Mouse (Mus musculus) lung, postnatal 0 days (tissue): Measurements from ENCODE around the gene Arhgap21. TPM values are rescaled to one million over a fixed set of nuclear protein-coding genes. Genes with fewer than 3 reads are reported as not detected.
A peak's percentile ranks its signal among the peaks of the same experiment; 100 is the strongest.

Experiments
- ATAC-seq: fragments of 200-750 bp; cut with Nextera tagmentation; 2 replicates; pipeline ENCODE4 v1.8.0; 2017; ENCODE audit warnings: moderate library complexity
- DNase-seq: peaks from one replicate; pipeline ENCODE4 v3.0.0-alpha.2; 2016; ENCODE audit warnings: low spot score
- H3K27ac ChIP-seq: fragments of 300-500 bp; sonication (generic); 2 replicates; pipeline ENCODE4 v1.5.1; 2014; ENCODE audit warnings: antibody characterized with exemption, mild to moderate bottlenecking, low read length, mixed read lengths
- H3K27me3 ChIP-seq: fragments of 300-500 bp; sonication (generic); replicated peaks from 2 replicates; pipeline ENCODE4 v1.6.1; 2014; ENCODE audit warnings: low read length, mixed read lengths; ENCODE audit not compliant: insufficient read depth
- H3K36me3 ChIP-seq: fragments of 300-500 bp; sonication (generic); 2 replicates; pipeline ENCODE4 v1.6.1; 2014; ENCODE audit warnings: low read length, mixed read lengths; ENCODE audit not compliant: insufficient read depth
- H3K4me1 ChIP-seq: fragments of 300-500 bp; sonication (generic); 2 replicates; pipeline ENCODE4 v1.6.1; 2014; ENCODE audit warnings: antibody characterized with exemption, low read depth, low read length, mixed read lengths; ENCODE audit not compliant: insufficient read depth
- H3K4me2 ChIP-seq: fragments of 300-500 bp; sonication (generic); replicated peaks from 2 replicates; pipeline ENCODE4 v1.6.1; 2014; ENCODE audit warnings: low read depth, mild to moderate bottlenecking, low read length, moderate library complexity, mixed read lengths
- H3K4me3 ChIP-seq: fragments of 300-500 bp; sonication (generic); 2 replicates; pipeline ENCODE4 v1.5.1; 2014; ENCODE audit warnings: low read depth, low read length
- H3K9ac ChIP-seq: fragments of 300-500 bp; sonication (generic); replicated peaks from 2 replicates; pipeline ENCODE4 v1.6.1; 2014; ENCODE audit warnings: low read depth, mild to moderate bottlenecking
- H3K9me3 ChIP-seq: fragments of 300-500 bp; sonication (generic); 2 replicates; pipeline ENCODE4 v1.6.1; 2016; ENCODE audit warnings: low read length, mixed read lengths
- CTCF ChIP-seq: IDR thresholded peaks from 2 replicates; pipeline ENCODE4 v1.5.1; 2016; ENCODE audit warnings: antibody characterized with exemption, mild to moderate bottlenecking
- EP300 ChIP-seq: IDR thresholded peaks from 2 replicates; pipeline ENCODE4 v1.6.1; 2016; ENCODE audit warnings: antibody characterized with exemption, mild to moderate bottlenecking, control low read depth
- WGBS: fragments of 180-500 bp; shearing (Covaris S2); extraction: QIAGEN DNeasy Blood & Tissue Kit; methylation state at CpG from one replicate; pipeline ENCODE4 v1.1.7; 2014; 5-methylcytosine and 5-hydroxymethylcytosine counted together
- polyA plus RNA-seq: library from polyadenylated mRNA; unstranded; fragments of >200 nt; fragmentation: Nextera tagmentation; extraction: Ambion mirVana; gene quantifications from 2 replicates; pipeline ENCODE4 v1.2.1, GENCODE M21; 2015

Arhgap21 gene
- polyA plus RNA-seq, 1 experiment from 2014 or later, result 9.9 TPM

DNA sequence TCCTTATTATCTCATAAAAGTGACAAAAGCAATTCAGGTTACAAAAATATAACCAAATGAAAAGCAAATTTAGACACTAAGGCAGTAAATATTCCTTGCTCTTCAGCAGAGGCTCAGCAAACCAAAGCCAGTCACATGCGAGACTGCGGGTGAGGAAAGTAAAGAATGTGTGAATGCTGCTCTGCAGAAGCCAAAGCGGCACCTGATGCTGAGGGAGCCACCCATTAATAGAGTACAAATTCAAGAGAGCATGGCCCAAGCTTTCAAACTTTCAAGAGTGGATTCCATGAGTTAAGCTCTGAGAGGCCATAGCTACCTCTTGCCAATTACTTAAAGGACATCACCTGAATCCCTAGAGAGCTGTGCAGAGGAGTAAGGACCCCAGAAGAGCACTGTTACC lies 61.4 kb downstream of the Arhgap21 start:
- no peaks in the 10 kb centered on the region for H3K36me3 ChIP-seq
- H3K4me1 ChIP-seq, result peaks cover 3% of the 10 kb centered on the region; the same call in 1 of the 2 replicates
- DNase-seq, result peak; percentile 43
- H3K27me3 ChIP-seq, result no peaks in the 10 kb centered on the region
- no peak overlapping the region for H3K4me3 ChIP-seq
- 77% methylated on average over 3 of the region's 3 CpGs for WGBS
- ATAC-seq, result peak; percentile 33
- no peak overlapping the region for H3K27ac ChIP-seq
- no peaks in the 10 kb centered on the region for H3K9me3 ChIP-seq
- no peak for TF ChIP-seq EP300
- no peak for TF ChIP-seq CTCF
- no peak overlapping the region for H3K9ac ChIP-seq
- no peak overlapping the region for H3K4me2 ChIP-seq

DNA sequence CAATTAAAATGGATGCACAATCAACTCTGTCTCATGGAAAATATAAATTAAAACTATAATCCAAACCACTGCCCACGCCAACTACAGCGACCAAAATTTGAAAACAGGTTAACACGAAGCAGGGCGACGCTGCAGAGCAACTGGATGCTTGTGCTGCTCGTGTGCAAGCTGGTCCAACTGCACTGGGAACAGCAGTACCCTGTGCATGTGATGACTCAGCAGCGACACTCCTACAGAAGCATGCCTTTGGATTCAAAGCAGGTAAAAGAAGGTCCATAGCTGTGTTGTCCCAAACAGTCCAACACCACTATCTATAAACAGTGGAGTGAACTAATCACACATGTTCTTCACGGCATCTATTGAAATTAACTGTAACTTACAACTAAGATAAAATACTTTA lies 63.3 kb downstream of the Arhgap21 start:
- no peak for ATAC-seq

DNA sequence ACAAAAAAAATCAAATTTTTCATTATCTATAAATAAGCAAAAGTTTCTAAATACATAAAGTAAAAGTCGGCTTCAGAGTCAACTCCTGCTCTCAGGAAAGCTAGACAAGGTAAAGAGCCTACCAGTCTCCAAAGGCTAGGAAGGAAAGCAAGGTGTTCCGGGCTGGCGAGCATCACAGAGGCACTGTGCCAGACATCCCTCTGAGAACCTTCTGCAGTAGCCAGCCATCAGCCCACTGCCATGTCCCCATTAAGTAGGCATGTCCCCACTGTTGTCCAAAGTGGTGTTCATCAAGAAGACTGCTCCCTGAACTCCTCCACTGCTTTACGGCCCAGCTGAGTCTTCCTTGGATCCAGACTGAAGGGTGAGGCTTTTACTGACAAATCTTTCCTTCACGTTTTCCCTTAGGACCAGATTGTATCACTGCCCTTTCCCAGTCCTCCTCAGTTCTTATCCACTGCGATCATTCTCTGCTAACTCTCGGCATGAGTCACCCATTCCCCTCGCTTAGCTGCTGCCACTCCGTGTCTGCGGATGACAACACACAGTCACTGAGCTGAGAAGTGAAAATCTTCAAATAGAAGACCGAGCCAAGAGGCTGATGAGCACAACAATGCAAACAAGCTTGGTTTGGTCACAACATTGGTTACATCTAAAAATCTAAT lies 65.6 kb downstream of the Arhgap21 start:
- no peak overlapping the region for H3K27ac ChIP-seq
- H3K27me3 ChIP-seq, result no peaks in the 10 kb centered on the region
- 76% methylated on average over 11 of the region's 11 CpGs for WGBS
- no peak overlapping the region for H3K4me2 ChIP-seq
- H3K4me3 ChIP-seq, result no peak overlapping the region
- H3K9ac ChIP-seq, result no peak overlapping the region
- TF ChIP-seq CTCF (no peak), EP300 (no peak)
- H3K36me3 ChIP-seq, result no peaks in the 10 kb centered on the region
- ATAC-seq, result no peak
- H3K4me1 ChIP-seq, result no peaks in the 10 kb centered on the region
- no peaks in the 10 kb centered on the region for H3K9me3 ChIP-seq
- DNase-seq, result no peak

More for the DNA sequence above, 63.3 kb downstream of the Arhgap21 start:
- Histone ChIP-seq H3K27me3 (no peaks in the 10 kb centered on the region), H3K4me2 (no peak overlapping the region), H3K4me3 (no peak overlapping the region), H3K27ac (no peak overlapping the region), H3K36me3 (no peaks in the 10 kb centered on the region), H3K9me3 (no peaks in the 10 kb centered on the region), H3K9ac (no peak overlapping the region), H3K4me1 (peaks cover 3% of the 10 kb centered on the region; the same call in 1 of the 2 replicates)
- 90% methylated on average over 8 of the region's 8 CpGs for WGBS
- TF ChIP-seq EP300 (no peak), CTCF (no peak)
- no peak for DNase-seq

DNA sequence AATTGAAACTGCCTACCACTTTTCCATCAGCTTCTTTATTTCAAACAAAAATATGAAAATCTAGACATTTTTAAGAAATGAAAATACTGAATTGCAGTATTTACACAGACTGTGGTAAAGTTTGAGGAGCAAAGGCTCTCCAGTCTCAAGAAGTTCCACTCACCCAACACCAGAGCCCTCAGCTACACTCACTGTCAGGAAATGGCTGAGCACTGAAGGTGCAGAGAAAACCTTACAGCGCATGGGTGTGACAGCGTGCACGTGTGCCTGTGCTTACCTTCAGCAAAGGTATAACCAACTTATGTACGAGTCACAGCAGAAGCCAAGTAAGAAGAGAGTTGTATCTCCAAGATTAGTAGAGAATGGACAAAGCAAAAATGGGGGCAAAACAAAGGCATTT lies 66.8 kb downstream of the Arhgap21 start:
- Histone ChIP-seq H3K27me3 (no peaks in the 10 kb centered on the region), H3K4me1 (no peaks in the 10 kb centered on the region), H3K4me3 (no peak overlapping the region), H3K9me3 (no peaks in the 10 kb centered on the region), H3K4me2 (no peak overlapping the region), H3K9ac (no peak overlapping the region), H3K27ac (no peak overlapping the region), H3K36me3 (no peaks in the 10 kb centered on the region)
- ATAC-seq (peak; percentile 57), DNase-seq (peak; percentile 22)
- no peak for TF ChIP-seq EP300
- TF ChIP-seq CTCF, result no peak
- whole genome bisulfite sequencing, result 68% methylated on average over 4 of the region's 4 CpGs

DNA sequence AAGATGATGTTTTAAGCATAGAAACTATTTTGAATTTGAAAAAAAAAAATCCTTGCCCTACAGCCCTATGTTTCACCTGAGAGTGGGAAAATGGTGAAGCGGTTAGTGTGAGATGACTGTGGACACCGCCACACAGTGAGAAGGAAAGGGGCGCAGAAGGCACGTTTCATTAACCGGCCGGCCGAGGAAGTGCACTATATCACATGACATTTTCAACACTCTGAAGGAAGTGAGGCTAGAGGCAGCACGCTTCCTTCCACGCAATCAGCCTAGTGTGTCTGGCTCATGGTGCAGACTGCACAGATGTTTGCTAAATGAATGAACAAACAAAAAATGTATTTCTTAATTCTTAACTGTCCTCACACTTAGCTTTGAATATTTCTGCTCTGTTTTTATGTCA lies 69.4 kb downstream of the Arhgap21 start:
- peak; percentile 29 for ATAC-seq
- Histone ChIP-seq H3K4me2 (0 out of 2 replicates have a peak overlapping the region, but pooled peaks have one; percentile 3), H3K9me3 (no peaks in the 10 kb centered on the region), H3K4me3 (no peak overlapping the region), H3K27ac (no peak overlapping the region), H3K4me1 (no peaks in the 10 kb centered on the region; the same call in 1 of the 2 replicates), H3K9ac (no peak overlapping the region), H3K36me3 (no peaks in the 10 kb centered on the region), H3K27me3 (no peaks in the 10 kb centered on the region)
- 52% methylated on average over 9 of the region's 9 CpGs for WGBS
- DNase-seq, result no peak
- TF ChIP-seq CTCF (no peak), EP300 (no peak)

DNA sequence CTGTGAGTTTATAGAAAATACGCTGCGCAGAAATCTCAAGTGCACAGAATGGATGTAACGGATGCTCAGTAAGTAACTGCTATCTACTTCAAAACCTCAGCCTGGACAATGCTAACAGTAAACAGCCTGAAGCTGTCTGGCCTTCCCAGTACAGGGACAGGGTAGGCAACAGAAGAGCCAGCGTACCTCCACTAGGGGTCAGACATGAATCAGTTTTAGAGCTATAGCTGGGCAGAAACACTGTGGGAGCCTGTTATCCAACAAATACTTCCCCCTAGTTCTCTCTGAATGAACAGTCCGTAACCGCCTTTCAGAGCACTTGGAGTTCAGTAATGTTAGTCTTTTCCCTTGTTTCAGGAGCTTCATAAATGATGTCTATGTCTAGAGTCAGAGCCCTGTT lies 70.0 kb downstream of the Arhgap21 start:
- WGBS, result 37% methylated on average over 6 of the region's 6 CpGs
- no peaks in the 10 kb centered on the region; the same call in 1 of the 2 replicates for H3K4me1 ChIP-seq

More for the DNA sequence above, 70.0 kb downstream of the Arhgap21 start:
- H3K36me3 ChIP-seq, result no peaks in the 10 kb centered on the region
- H3K4me2 ChIP-seq, result 0 out of 2 replicates have a peak overlapping the region, but pooled peaks have one; percentile 3
- no peak overlapping the region for H3K4me3 ChIP-seq
- no peaks in the 10 kb centered on the region for H3K27me3 ChIP-seq
- TF ChIP-seq CTCF (peak; percentile 94), EP300 (no peak)
- ATAC-seq (peak; percentile 93), DNase-seq (peak; percentile 93)
- no peak overlapping the region for H3K9ac ChIP-seq
- H3K27ac ChIP-seq, result no peak overlapping the region
- no peaks in the 10 kb centered on the region for H3K9me3 ChIP-seq
